Mouse (Mus musculus) heart, embryonic 14.5 days (tissue): Measurements from ENCODE around the gene Stk26. TPM values are rescaled to one million over a fixed set of nuclear protein-coding genes. Genes with fewer than 3 reads are reported as not detected.

ENCODE experiments used
- ATAC-seq: fragments of 200-750 bp; cut with Nextera tagmentation; 2 replicates; pipeline ENCODE4 v1.8.0; 2017; ENCODE audit warnings: low read depth, moderate TSS enrichment; ENCODE audit not compliant: insufficient number of reproducible peaks, insufficient read depth, low FRiP score
- H3K27ac ChIP-seq, 2 experiments: fragments of 200-500 bp in 1 of 2; fragments of 300-500 bp in 1 of 2; sonication (generic) in 1 of 2; replicated peaks in 1 of 2; 2 replicates each; pipeline ENCODE4 v1.5.1; 2012 to 2014; ENCODE audit warnings: low read depth in 2 of 2, low read length in 2 of 2, control low read depth in 1 of 2, mild to moderate bottlenecking in 1 of 2, mixed read lengths in 1 of 2; ENCODE audit not compliant: control insufficient read depth in 1 of 2, insufficient read depth in 1 of 2
- H3K27me3 ChIP-seq: fragments of 300-500 bp; sonication (generic); 2 replicates; pipeline ENCODE4 v1.6.1; 2014; ENCODE audit warnings: mild to moderate bottlenecking, low read length, control low read depth; ENCODE audit not compliant: control insufficient read depth, insufficient read depth
- H3K36me3 ChIP-seq: fragments of 300-500 bp; sonication (generic); 2 replicates; pipeline ENCODE4 v1.6.1; 2014; ENCODE audit warnings: mild to moderate bottlenecking, control low read depth, low read length, mixed read lengths; ENCODE audit not compliant: control insufficient read depth, insufficient read depth
- H3K4me1 ChIP-seq, 2 experiments: fragments of 200-500 bp in 1 of 2; fragments of 300-500 bp in 1 of 2; sonication (generic) in 1 of 2; 2 replicates each; pipeline ENCODE4 v1.6.1; 2012 to 2014; ENCODE audit warnings: low read length in 2 of 2, control low read depth in 1 of 2, mixed read lengths in 1 of 2; ENCODE audit not compliant: control insufficient read depth in 2 of 2, insufficient read depth in 2 of 2
- H3K4me2 ChIP-seq: fragments of 300-500 bp; sonication (generic); 2 replicates; pipeline ENCODE4 v1.6.1; 2014; ENCODE audit warnings: mild to moderate bottlenecking, low read length
- H3K4me3 ChIP-seq, 2 experiments: fragments of 200-500 bp in 1 of 2; fragments of 300-500 bp in 1 of 2; sonication (generic) in 1 of 2; 2 replicates each; pipeline ENCODE4 v1.5.1; 2012 to 2014; ENCODE audit warnings: low read length in 2 of 2, mild to moderate bottlenecking in 2 of 2, control low read depth in 1 of 2, low read depth in 1 of 2, moderate library complexity in 1 of 2; ENCODE audit not compliant: control insufficient read depth in 1 of 2, insufficient read depth in 1 of 2
- H3K9ac ChIP-seq: fragments of 300-500 bp; sonication (generic); 2 replicates; pipeline ENCODE4 v1.6.1; 2014; ENCODE audit warnings: mild to moderate bottlenecking, low read length
- H3K9me3 ChIP-seq: fragments of 300-500 bp; sonication (generic); 2 replicates; pipeline ENCODE4 v1.6.1; 2016; ENCODE audit warnings: low read length, control low read depth; ENCODE audit not compliant: control insufficient read depth
- WGBS: fragments of 180-500 bp; shearing (Covaris S2); extraction: QIAGEN DNeasy Blood & Tissue Kit; methylation state at CpG from one replicate; pipeline ENCODE4 v1.1.7; 2014; 5-methylcytosine and 5-hydroxymethylcytosine counted together
- polyA plus RNA-seq: library from polyadenylated mRNA; unstranded; fragments of >200 nt; fragmentation: Nextera tagmentation; extraction: Ambion mirVana; gene quantifications from 2 replicates; pipeline ENCODE4 v1.2.1, GENCODE M21; 2014

The Stk26 gene
- polyA plus RNA-seq, 1 experiment from 2014 or later = 4.9 TPM

GRCm38 (mm10) chrX:50835592-50835991 is 5.3 kb upstream of the Stk26 start:
- H3K27me3 ChIP-seq = no peaks in the 10 kb centered on the region
- WGBS = 70% methylated on average over 3 of the region's 3 CpGs
- H3K9me3 ChIP-seq = no peaks in the 10 kb centered on the region
- no peaks in the 10 kb centered on the region for H3K36me3 ChIP-seq
- no peak overlapping the region for H3K4me3 ChIP-seq
- H3K27ac ChIP-seq = no peak overlapping the region
- H3K4me1 ChIP-seq = no peaks in the 10 kb centered on the region
- no peak for ATAC-seq
- H3K9ac ChIP-seq = no peak overlapping the region
- no peak overlapping the region for H3K4me2 ChIP-seq

- H3K27ac ChIP-seq = no peak overlapping the region
- H3K4me2 ChIP-seq = no peak overlapping the region
- no peaks in the 10 kb centered on the region for H3K27me3 ChIP-seq
- no peak overlapping the region for H3K9ac ChIP-seq
- no peak overlapping the region for H3K4me3 ChIP-seq
- no peaks in the 10 kb centered on the region for H3K4me1 ChIP-seq
- H3K9me3 ChIP-seq = no peaks in the 10 kb centered on the region
- H3K36me3 ChIP-seq = no peaks in the 10 kb centered on the region
- ATAC-seq = no peak
- WGBS = 46% methylated on average over 10 of the region's 10 CpGs
Measured at GRCm38 (mm10) chrX:50836029-50836691, 4.7 kb upstream of the Stk26 start.

GRCm38 (mm10) chrX:50841587-50841986 is 740 bp downstream of the Stk26 start:
- no peaks in the 10 kb centered on the region for H3K36me3 ChIP-seq
- WGBS = 18% methylated on average over 22 of the region's 23 CpGs
- H3K9ac ChIP-seq = peak overlapping the region; percentile 65
- peak overlapping the region; percentile 77 for H3K4me2 ChIP-seq
- no peaks in the 10 kb centered on the region for H3K4me1 ChIP-seq
- H3K27ac ChIP-seq = no peak overlapping the region
- H3K9me3 ChIP-seq = no peaks in the 10 kb centered on the region
- H3K27me3 ChIP-seq = no peaks in the 10 kb centered on the region; the same call in 1 of the 2 replicates
- peak overlapping the region; percentile 58 to 72 for H3K4me3 ChIP-seq
- ATAC-seq = peak; percentile 35; the same call in 1 of the 2 replicates

- no peaks in the 10 kb centered on the region for H3K4me1 ChIP-seq
- ATAC-seq = no peak
- H3K9ac ChIP-seq = peak overlapping the region; percentile 65
- 44% methylated on average over 9 of the region's 9 CpGs for WGBS
- H3K9me3 ChIP-seq = no peaks in the 10 kb centered on the region
- H3K27ac ChIP-seq = no peak overlapping the region
- H3K27me3 ChIP-seq = no peaks in the 10 kb centered on the region; the same call in 1 of the 2 replicates
- H3K4me2 ChIP-seq = peak overlapping the region; percentile 77
- H3K4me3 ChIP-seq = peak overlapping the region; percentile 58 to 72
- H3K36me3 ChIP-seq = no peaks in the 10 kb centered on the region
Measured at GRCm38 (mm10) chrX:50842046-50842445, 1.2 kb downstream of the Stk26 start.

- Histone ChIP-seq H3K9me3 (no peaks in the 10 kb centered on the region), H3K4me3 (no peak overlapping the region), H3K4me1 (no peaks in the 10 kb centered on the region), H3K4me2 (no peak overlapping the region), H3K9ac (no peak overlapping the region), H3K27me3 (no peaks in the 10 kb centered on the region), H3K27ac (no peak overlapping the region), H3K36me3 (no peaks in the 10 kb centered on the region)
- no peak for ATAC-seq
- 68% methylated on average over 6 of the region's 6 CpGs for WGBS
Measured at GRCm38 (mm10) chrX:50850428-50851184, 9.8 kb downstream of the Stk26 start.

DNA sequence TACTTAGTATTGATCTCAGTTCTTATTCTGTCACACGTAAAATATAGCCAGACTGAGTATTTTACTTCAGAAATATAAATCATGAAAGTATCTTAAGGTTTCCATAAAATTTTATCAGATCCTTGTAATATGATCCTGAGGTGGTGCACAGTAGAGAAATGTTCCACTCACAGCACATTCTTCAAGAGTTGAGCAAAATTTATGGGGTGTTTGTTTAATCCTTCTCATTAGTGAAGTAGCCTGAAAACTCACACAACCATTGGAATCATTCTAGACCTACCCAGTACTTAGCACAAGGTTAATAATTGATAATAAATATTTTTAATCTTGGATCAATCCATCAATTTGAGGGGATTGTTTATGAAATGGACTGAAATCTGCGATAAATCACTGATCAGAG is 22.9 kb downstream of the Stk26 start:
- Histone ChIP-seq H3K9ac (no peak overlapping the region), H3K4me3 (no peak overlapping the region), H3K9me3 (no peaks in the 10 kb centered on the region), H3K27ac (no peak overlapping the region), H3K36me3 (no peaks in the 10 kb centered on the region), H3K4me1 (no peaks in the 10 kb centered on the region), H3K4me2 (no peak overlapping the region), H3K27me3 (no peaks in the 10 kb centered on the region)
- no peak for ATAC-seq
- 69% methylated on average over 2 of the region's 2 CpGs for WGBS

DNA sequence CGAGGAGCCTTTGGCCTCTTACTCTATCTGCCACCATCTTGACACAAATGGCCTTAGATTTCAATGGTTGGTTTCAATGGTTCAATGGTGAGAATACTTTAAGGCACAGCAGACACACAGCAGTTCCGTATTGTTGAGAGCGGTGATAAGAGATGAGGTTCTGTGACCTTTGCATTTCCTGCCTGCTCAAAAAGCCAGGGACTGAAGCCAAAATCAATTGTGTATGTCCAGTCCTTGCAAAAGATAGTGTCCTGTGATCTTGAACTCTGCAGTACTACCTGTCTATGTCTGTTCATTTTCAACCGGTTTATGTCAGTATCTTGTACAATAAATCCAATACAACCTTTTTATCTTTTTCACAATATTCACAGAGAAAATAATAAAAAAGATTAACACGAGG is 23.9 kb downstream of the Stk26 start:
- no peaks in the 10 kb centered on the region for H3K4me1 ChIP-seq
- H3K36me3 ChIP-seq = no peaks in the 10 kb centered on the region
- no peaks in the 10 kb centered on the region for H3K9me3 ChIP-seq
- no peak for ATAC-seq
- no peak overlapping the region for H3K4me2 ChIP-seq
- H3K27ac ChIP-seq = no peak overlapping the region
- WGBS = 58% methylated on average over 5 of the region's 5 CpGs
- H3K4me3 ChIP-seq = no peak overlapping the region
- H3K27me3 ChIP-seq = no peaks in the 10 kb centered on the region
- no peak overlapping the region for H3K9ac ChIP-seq
